Mouse (Mus musculus): Measurements from ENCODE around the gene Tmem19. TPM values are rescaled to one million over a fixed set of nuclear protein-coding genes. Genes with fewer than 3 reads are reported as not detected.

Tmem19 gene
- polyA plus RNA-seq, 1 experiment from 2014 or later = 23.9 TPM

- no peaks in the 10 kb centered on the region for H3K27me3 ChIP-seq (ENCODE audit: control insufficient read depth, insufficient read depth, low read length)
- WGBS = 38% methylated on average over 12 of the region's 12 CpGs
These were observed 20.7 kb upstream of the Tmem19 start for GRCm38 (mm10) chr10:115382846-115383643.

DNA sequence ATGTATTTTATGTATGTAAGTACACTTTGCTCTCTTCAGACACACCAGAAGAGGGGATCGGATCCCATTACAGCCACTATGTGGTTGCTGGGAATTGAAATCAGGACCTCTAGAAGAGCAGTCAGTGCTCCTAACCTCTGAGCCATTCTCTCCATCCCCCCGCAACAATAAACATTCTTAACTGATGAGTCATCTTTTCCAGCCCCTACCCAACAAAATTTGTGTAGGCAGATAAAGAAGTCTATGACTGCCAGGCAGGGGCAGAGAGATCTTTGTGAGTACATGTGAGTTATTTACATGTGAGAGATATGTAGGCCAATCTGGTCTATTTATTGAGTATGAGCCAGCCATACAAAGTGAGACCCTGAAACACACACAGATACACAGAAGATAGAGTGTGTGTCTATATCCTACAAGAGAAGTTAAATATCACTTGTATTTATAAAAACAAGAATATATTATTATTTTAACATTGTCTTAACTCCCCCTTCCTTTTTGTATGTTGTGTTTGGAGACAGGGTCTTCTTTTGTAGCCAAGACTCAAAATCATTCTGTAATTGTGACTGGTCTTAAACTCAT is 19.3 kb upstream of the Tmem19 start:
- Histone ChIP-seq H3K36me3 (ENCODE audit: control insufficient read depth, insufficient read depth) (no peaks in the 10 kb centered on the region), H3K27me3 (ENCODE audit: control insufficient read depth, insufficient read depth, low read length) (no peaks in the 10 kb centered on the region), H3K9me3 (replicated peaks; ENCODE audit: control insufficient read depth, low read length) (no peaks in the 10 kb centered on the region), H3K4me3 (ENCODE audit: low read length) (no peak overlapping the region), H3K9ac (ENCODE audit: low read length) (no peak overlapping the region), H3K27ac (ENCODE audit: low read length) (no peak overlapping the region; the same call in 1 of the 2 replicates), H3K4me1 (ENCODE audit: control insufficient read depth, insufficient read depth, low read length) (peaks cover 18% of the 10 kb centered on the region), H3K4me2 (ENCODE audit: low read depth, low read length) (no peak overlapping the region)
- ATAC-seq (replicated peaks; ENCODE audit: extremely low read depth, insufficient read depth, low FRiP score) = no peak
- WGBS = 40% methylated on average over 2 of the region's 2 CpGs

More at GRCm38 (mm10) chr10:115382846-115383643, 20.7 kb upstream of the Tmem19 start:
- H3K36me3 ChIP-seq (ENCODE audit: control insufficient read depth, insufficient read depth) = no peaks in the 10 kb centered on the region
- peaks cover 25% of the 10 kb centered on the region for H3K4me1 ChIP-seq (ENCODE audit: control insufficient read depth, insufficient read depth, low read length)
- peak overlapping the region; percentile 93 for H3K9ac ChIP-seq (ENCODE audit: low read length)
- peak overlapping the region; percentile 65 for H3K27ac ChIP-seq (ENCODE audit: low read length)
- no peaks in the 10 kb centered on the region for H3K9me3 ChIP-seq (replicated peaks; ENCODE audit: control insufficient read depth, low read length)
- no peak for ATAC-seq (replicated peaks; ENCODE audit: extremely low read depth, insufficient read depth, low FRiP score)
- H3K4me3 ChIP-seq (ENCODE audit: low read length) = peak overlapping the region; percentile 91
- peak overlapping the region; percentile 82 for H3K4me2 ChIP-seq (ENCODE audit: low read depth, low read length)

DNA sequence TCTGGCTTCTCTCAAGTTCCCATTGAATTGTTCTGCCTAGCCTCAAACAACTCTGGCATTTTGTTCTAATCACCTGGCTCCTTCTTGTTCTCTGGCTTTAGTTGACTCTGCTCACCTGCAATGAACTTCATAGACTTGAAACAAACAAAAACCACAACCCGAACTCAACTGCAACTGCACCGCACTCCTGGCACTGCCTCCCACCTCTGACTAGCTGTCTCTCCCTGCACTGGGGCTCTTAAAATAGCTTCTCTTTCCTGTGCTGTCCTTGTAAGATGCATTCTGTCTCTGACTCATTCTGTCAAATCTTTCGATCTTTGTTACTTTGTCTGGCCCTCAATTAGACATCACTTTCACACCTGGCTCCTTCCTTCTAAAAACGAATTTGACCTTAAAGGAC is 850 bp upstream of the Tmem19 start:
- WGBS = 64% methylated on average over 4 of the region's 4 CpGs

GRCm38 (mm10) chr10:115362623-115362964 is 293 bp upstream of the Tmem19 start:
- peak overlapping the region; percentile 96 for H3K27ac ChIP-seq (ENCODE audit: low read length)
- H3K9me3 ChIP-seq (replicated peaks; ENCODE audit: control insufficient read depth, low read length) = no peaks in the 10 kb centered on the region
- peak overlapping the region; percentile 81 for H3K9ac ChIP-seq (ENCODE audit: low read length)
- peak overlapping the region; percentile 74 for H3K4me3 ChIP-seq (ENCODE audit: low read length)
- no peaks in the 10 kb centered on the region for H3K27me3 ChIP-seq (ENCODE audit: control insufficient read depth, insufficient read depth, low read length)
- peak; percentile 2; the same call in 1 of the 2 replicates for ATAC-seq (replicated peaks; ENCODE audit: extremely low read depth, insufficient read depth, low FRiP score)
- no peaks in the 10 kb centered on the region for H3K36me3 ChIP-seq (ENCODE audit: control insufficient read depth, insufficient read depth)
- peak overlapping the region; percentile 87 for H3K4me2 ChIP-seq (ENCODE audit: low read depth, low read length)
- 8% methylated on average over 9 of the region's 9 CpGs for WGBS
- peaks cover 17% of the 10 kb centered on the region for H3K4me1 ChIP-seq (ENCODE audit: control insufficient read depth, insufficient read depth, low read length)

More for the DNA sequence above, 850 bp upstream of the Tmem19 start:
- Histone ChIP-seq H3K9me3 (replicated peaks; ENCODE audit: control insufficient read depth, low read length) (no peaks in the 10 kb centered on the region), H3K36me3 (ENCODE audit: control insufficient read depth, insufficient read depth) (no peaks in the 10 kb centered on the region), H3K4me2 (ENCODE audit: low read depth, low read length) (peak overlapping the region; percentile 87), H3K4me1 (ENCODE audit: control insufficient read depth, insufficient read depth, low read length) (peaks cover 17% of the 10 kb centered on the region), H3K27me3 (ENCODE audit: control insufficient read depth, insufficient read depth, low read length) (no peaks in the 10 kb centered on the region), H3K9ac (ENCODE audit: low read length) (peak overlapping the region; percentile 81), H3K27ac (ENCODE audit: low read length) (peak overlapping the region; percentile 96), H3K4me3 (ENCODE audit: low read length) (peak overlapping the region; percentile 74)
- no peak for ATAC-seq (replicated peaks; ENCODE audit: extremely low read depth, insufficient read depth, low FRiP score)

DNA sequence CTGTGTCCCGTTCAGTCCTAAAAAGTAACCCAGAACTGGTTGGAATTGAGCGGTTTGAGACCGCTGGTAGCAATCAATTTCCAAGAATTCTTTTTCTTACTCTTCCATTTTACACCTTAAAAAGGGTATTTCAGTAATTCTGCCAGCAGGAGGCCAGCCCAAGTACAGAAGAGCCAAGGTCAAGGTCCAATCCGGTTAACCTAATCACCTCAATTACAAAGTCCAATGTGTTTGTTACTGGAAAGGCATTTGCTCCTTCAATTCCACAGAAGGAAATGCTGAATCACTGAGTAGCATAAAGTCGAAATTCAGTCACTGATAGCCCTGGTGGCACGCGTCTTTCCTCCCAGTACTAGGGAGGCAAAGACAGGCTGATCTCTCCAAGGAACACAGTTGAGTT is 3.2 kb downstream of the Tmem19 start:
- Histone ChIP-seq H3K9me3 (replicated peaks; ENCODE audit: control insufficient read depth, low read length) (no peaks in the 10 kb centered on the region), H3K4me3 (ENCODE audit: low read length) (no peak overlapping the region), H3K27ac (ENCODE audit: low read length) (no peak overlapping the region), H3K36me3 (ENCODE audit: control insufficient read depth, insufficient read depth) (peaks cover 8% of the 10 kb centered on the region; the same call in 1 of the 2 replicates), H3K9ac (ENCODE audit: low read length) (no peak overlapping the region), H3K4me2 (ENCODE audit: low read depth, low read length) (no peak overlapping the region), H3K4me1 (ENCODE audit: control insufficient read depth, insufficient read depth, low read length) (peaks cover 13% of the 10 kb centered on the region), H3K27me3 (ENCODE audit: control insufficient read depth, insufficient read depth, low read length) (no peaks in the 10 kb centered on the region)
- ATAC-seq (replicated peaks; ENCODE audit: extremely low read depth, insufficient read depth, low FRiP score) = no peak
- WGBS = 87% methylated on average over 7 of the region's 7 CpGs

- no peaks in the 10 kb centered on the region for H3K27me3 ChIP-seq (ENCODE audit: control insufficient read depth, insufficient read depth, low read length)
- no peak overlapping the region for H3K27ac ChIP-seq (ENCODE audit: low read length)
- 90% methylated on average over 17 of the region's 17 CpGs for WGBS
- no peaks in the 10 kb centered on the region for H3K9me3 ChIP-seq (replicated peaks; ENCODE audit: control insufficient read depth, low read length)
- H3K9ac ChIP-seq (ENCODE audit: low read length) = no peak overlapping the region
- H3K36me3 ChIP-seq (ENCODE audit: control insufficient read depth, insufficient read depth) = peaks cover 8% of the 10 kb centered on the region; the same call in 1 of the 2 replicates
- H3K4me3 ChIP-seq (ENCODE audit: low read length) = no peak overlapping the region
- H3K4me1 ChIP-seq (ENCODE audit: control insufficient read depth, insufficient read depth, low read length) = peaks cover 12% of the 10 kb centered on the region
- H3K4me2 ChIP-seq (ENCODE audit: low read depth, low read length) = no peak overlapping the region
- ATAC-seq (replicated peaks; ENCODE audit: extremely low read depth, insufficient read depth, low FRiP score) = no peak
These were observed 3.9 kb downstream of the Tmem19 start for GRCm38 (mm10) chr10:115358216-115358919.

DNA sequence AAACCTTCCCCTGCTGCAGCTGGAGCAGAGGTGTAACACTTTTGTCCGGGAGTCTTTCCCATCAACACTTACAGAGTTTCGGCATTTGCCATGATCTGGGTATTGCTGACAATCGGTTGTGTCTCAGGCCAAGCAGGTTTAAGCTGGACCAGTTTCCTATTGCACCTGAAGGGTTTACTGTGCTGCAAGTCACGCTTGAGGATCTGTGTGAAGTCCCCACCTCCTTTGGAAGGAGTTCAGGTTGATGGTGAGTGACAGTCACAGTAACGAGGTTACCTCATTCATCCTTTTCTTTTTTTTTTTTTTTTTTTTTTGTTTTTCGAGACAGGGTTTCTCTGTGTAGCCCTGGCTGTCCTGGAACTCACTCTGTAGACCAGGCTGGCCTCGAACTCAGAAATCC is 6.2 kb downstream of the Tmem19 start:
- ATAC-seq (replicated peaks; ENCODE audit: extremely low read depth, insufficient read depth, low FRiP score) = no peak
- Histone ChIP-seq H3K9me3 (replicated peaks; ENCODE audit: control insufficient read depth, low read length) (no peaks in the 10 kb centered on the region), H3K36me3 (ENCODE audit: control insufficient read depth, insufficient read depth) (peaks cover 8% of the 10 kb centered on the region; the same call in 1 of the 2 replicates), H3K27ac (ENCODE audit: low read length) (no peak overlapping the region), H3K27me3 (ENCODE audit: control insufficient read depth, insufficient read depth, low read length) (no peaks in the 10 kb centered on the region), H3K4me1 (ENCODE audit: control insufficient read depth, insufficient read depth, low read length) (0 out of 2 replicates have a peak, but pooled peaks cover 2% of the 10 kb centered on the region), H3K4me2 (ENCODE audit: low read depth, low read length) (no peak overlapping the region), H3K9ac (ENCODE audit: low read length) (no peak overlapping the region), H3K4me3 (ENCODE audit: low read length) (no peak overlapping the region)
- WGBS = 86% methylated on average over 6 of the region's 7 CpGs

DNA sequence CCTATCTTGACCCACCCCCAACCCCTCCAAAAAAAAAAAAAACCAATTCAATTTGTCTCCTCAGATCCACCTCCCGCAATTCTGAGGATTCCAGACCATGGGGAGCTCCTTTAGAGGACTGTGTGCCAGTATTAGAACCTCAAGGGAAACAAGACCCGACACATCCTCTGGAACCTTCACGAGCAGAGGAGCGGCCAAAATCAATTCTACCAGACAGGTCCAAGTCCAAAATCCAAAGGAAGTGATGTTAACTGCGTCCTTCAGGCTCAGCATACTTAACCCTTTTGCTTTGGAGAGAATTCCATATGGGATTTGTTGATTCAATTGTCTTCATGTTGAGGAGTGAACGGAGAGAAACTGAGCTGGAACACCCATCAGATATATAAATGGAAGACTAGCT is 7.3 kb downstream of the Tmem19 start:
- Histone ChIP-seq H3K9ac (ENCODE audit: low read length) (no peak overlapping the region), H3K36me3 (ENCODE audit: control insufficient read depth, insufficient read depth) (peaks cover 8% of the 10 kb centered on the region; the same call in 1 of the 2 replicates), H3K4me2 (ENCODE audit: low read depth, low read length) (no peak overlapping the region), H3K27me3 (ENCODE audit: control insufficient read depth, insufficient read depth, low read length) (no peaks in the 10 kb centered on the region), H3K4me3 (ENCODE audit: low read length) (no peak overlapping the region), H3K4me1 (ENCODE audit: control insufficient read depth, insufficient read depth, low read length) (no peaks in the 10 kb centered on the region), H3K9me3 (replicated peaks; ENCODE audit: control insufficient read depth, low read length) (no peaks in the 10 kb centered on the region), H3K27ac (ENCODE audit: low read length) (no peak overlapping the region)
- no peak for ATAC-seq (replicated peaks; ENCODE audit: extremely low read depth, insufficient read depth, low FRiP score)
- WGBS = 87% methylated on average over 6 of the region's 6 CpGs

DNA sequence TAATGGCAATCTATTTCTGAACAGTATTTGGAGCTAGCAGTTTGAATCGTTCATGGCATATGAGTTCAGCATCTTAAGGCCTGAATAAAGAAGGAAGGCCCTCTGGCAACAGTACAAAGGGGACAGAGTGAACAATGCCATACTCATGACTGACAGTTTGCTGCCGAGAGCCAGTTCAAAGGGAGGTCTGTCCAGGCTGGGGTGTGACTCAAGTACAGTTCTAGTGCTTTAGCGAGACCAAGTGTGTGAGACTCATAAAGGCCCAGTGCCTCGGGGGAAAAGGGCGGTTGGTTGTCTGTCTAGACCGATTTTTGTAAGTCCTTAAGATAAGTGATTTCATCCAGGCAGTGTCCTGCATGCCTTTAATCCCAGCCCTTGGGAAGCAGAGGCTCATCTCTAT is 7.7 kb downstream of the Tmem19 start:
- 58% methylated on average over 6 of the region's 6 CpGs for WGBS
- ATAC-seq (replicated peaks; ENCODE audit: extremely low read depth, insufficient read depth, low FRiP score) = no peak
- no peaks in the 10 kb centered on the region for H3K4me1 ChIP-seq (ENCODE audit: control insufficient read depth, insufficient read depth, low read length)
- H3K9ac ChIP-seq (ENCODE audit: low read length) = no peak overlapping the region
- peaks cover 8% of the 10 kb centered on the region; the same call in 1 of the 2 replicates for H3K36me3 ChIP-seq (ENCODE audit: control insufficient read depth, insufficient read depth)
- no peak overlapping the region for H3K4me2 ChIP-seq (ENCODE audit: low read depth, low read length)
- H3K4me3 ChIP-seq (ENCODE audit: low read length) = no peak overlapping the region
- H3K27ac ChIP-seq (ENCODE audit: low read length) = no peak overlapping the region
- H3K27me3 ChIP-seq (ENCODE audit: control insufficient read depth, insufficient read depth, low read length) = no peaks in the 10 kb centered on the region
- no peaks in the 10 kb centered on the region for H3K9me3 ChIP-seq (replicated peaks; ENCODE audit: control insufficient read depth, low read length)
